Mouse (Mus musculus) gastrocnemius, postnatal 10 days (tissue): ENCODE measurements around the gene Ugcg. TPM values are rescaled to one million over a fixed set of nuclear protein-coding genes. Genes with fewer than 3 reads are reported as not detected.

Experiments
- DNase-seq: peaks from one replicate; pipeline ENCODE4 v3.0.0; 2021; ENCODE audit warnings: mixed read lengths
- total RNA-seq, 2 experiments: library from RNA; stranded (reverse); gene quantifications; 2 replicates each; pipeline ENCODE4 v1.2.3; 2021

The Ugcg gene
- total RNA-seq, 2 experiments from 2014 or later = 14.2 to 19.7 TPM

DNA sequence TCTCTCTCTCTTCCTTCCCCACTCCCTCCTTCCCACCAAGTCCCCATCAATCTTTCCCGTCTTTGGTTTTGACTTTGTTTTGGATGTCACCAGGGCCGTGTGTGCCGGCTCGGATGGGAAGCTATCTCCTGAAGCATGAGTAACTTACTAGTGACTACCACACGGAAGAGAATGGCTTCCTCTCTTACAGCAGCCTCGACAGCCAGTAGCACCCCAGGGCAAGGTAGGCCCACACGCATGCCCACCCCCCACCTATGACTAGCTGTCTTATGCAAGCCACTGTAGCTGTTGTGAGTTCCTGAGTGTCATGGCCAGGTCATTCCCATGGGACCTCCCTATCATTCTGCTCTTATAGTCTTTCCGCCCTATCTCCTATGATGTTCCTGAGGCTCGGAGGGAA, 38.0 kb downstream of the Ugcg start:
- DNase-seq = no peak

DNA sequence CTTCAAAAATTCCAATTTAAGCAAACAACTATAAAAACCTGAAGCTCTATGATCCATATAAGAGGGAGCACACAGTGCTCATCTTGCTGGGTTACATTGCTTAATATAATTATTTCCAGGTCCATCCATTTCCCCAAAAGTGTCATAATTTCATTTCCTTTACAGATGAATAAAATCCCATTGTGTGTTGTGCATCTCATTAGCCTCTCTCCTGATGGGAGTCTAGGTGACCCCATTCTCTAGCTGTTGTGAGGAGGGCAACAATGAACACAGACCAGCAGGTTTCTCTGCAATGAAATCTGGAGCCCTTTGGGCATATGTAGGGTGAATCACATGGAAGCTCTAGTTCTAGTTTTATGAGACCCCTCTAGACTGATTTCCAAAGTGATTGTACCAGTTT, 39.9 kb downstream of the Ugcg start:
- no peak for DNase-seq

DNA sequence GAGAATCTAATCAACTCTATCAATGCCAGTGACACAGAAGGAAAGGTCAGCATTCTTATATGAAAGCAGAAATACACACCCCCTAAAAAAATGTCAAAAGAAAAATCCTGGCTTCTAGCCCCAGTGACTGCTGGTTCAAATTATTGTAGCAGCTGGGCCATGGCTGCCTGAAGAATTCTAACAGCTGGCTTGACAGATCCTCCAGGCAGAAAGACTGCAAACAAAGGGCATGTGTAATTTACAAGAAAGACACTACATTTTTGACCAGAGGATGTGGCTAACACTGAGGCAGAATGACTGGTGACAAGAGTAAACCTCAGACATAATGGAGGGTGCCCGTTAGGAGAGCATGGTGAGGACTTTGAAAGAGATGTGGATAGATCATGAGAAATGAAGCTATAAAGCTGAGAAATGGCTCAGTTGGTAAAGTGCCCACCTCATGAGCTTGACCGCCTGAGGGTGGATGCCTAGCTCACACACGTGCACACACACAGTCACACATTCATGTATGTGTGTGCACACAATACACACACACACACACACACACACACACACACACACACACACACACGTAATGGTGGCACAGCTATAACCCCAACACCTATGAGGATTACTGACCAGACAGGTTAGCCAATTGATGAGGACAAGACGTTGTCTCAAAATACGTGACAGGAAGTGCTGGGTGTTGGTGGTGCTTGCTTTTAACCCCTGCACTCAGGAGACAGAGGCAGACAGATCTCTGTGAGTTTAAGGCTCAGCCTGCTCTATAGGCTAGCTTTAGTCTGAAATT, 42.4 kb downstream of the Ugcg start:
- DNase-seq = no peak

DNA sequence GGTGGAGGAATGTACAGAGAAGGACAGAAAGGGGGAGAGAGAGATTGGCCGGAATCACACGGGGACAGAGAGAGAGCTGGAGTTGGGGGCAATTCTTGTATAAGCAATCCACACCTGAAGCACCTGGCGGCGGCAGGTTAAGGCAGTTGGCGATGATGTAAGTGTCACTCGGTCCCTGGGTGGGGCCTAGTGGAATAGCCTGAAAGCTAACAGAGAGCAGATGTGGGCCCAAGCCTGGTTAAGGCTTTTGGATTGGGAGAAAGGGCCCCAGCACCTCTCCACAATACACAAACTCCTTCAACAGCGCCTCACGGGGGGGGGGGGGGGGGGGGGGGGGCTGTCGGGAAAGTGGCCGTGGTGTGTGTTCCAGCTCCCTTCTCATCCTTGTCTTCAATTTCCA, 45.0 kb downstream of the Ugcg start:
- DNase-seq = no peak

DNA sequence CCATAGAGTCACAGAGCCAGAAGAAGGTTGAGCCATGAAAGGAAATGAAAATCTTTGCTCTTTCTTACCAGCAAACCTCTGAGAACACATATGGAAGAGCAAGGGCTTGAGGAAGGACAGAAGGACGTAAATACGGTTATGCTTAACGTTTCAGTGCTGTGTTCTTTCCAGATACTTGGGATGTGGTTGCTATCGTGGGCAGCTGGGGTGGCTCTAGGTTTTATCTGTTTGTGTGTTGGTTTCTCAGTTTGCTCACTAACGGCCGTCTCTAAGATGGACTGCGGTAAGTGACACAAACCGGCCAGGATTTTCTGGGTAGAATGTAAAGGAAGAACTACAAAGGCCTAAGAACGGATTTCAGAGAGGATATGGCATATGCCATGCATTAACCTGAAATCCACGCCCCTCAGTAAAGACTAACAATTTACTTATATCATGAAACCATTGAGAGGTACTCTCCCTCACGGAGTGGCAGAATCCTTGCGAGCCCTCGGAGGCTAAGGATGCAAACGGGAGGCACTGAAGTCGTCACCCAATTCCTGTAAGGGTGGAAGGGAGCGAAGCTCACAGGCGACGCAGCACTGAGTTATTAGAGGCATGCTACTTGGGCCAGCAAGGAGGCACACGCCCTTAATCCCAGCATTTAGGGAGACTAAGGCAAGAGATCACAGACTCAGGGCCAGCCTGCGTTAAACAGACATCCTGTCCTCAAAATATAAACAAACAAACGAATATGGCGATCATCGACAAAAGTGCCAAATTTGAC, 45.6 kb downstream of the Ugcg start:
- DNase-seq = no peak

DNA sequence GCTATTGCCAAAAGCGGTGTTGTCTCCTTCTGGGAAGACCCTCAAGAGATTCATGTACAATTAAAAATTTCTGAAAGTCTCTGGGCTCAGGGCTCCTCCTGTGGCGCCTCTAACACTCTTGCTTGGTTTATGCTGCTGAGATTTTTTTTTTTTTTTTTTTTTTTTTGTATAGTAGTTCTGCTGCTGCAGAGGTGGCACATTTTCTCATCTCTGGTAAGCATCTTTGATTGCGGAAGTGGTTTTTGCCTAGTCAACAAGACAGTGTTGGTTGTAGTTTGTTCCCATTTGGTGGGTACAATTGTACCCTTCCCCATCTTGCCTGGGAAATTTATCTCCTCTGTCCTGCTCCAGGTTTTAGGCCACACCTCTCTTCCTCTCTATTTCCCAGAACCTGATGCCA, 47.3 kb downstream of the Ugcg start:
- no peak for DNase-seq

DNA sequence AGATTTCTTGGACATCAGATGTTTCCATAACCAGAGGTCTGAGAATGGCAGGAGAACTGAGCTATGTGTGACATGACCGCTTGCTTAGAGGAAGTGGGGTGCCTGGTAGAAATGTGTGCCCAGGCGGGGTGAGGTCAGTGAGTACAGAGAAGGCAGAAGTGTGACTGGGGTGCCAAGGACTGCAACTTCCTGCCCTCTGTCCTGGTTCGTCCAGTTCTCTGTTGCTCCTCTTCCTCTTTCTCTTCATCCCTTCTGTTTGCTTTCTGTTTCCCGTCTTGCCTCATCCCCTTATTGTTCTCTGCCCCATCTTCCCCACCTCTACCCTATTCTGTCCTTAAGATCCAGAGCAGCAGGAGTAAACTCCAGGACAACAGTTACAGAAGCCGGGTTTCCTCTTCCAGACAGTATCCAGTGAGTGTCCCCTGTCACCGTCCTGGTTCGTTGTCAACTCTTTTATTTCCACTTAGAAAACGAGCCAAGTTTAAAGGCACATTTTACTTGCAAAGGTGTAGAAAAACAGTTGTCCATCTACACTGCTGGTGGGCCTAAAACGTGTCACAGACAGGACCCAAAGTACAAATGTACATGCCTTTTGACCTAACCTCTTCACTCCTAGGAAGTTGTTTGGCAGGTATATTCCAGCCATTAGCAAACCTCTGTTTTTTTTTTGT, 49.7 kb downstream of the Ugcg start:
- no peak for DNase-seq

DNA sequence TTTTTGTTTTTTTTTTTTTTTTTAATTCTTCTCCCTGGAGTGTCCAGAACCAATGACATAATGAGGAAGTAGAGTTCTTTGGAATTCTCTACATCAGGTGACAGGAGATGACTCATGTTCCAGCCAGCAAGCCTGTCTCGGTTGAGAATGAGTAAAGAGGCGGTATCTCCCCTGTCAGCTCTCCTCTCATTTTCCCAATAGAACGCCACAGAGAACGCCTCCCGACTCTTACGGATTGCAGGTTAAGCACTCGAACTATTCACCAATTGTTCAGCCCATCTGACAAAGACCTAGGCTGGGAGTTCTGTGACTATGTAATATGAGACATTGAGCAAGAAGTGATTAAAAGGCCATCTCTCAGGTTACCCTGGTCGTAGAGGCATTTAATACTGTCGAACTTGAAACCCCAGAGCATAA, 50.3 kb downstream of the Ugcg start:
- DNase-seq = no peak

DNA sequence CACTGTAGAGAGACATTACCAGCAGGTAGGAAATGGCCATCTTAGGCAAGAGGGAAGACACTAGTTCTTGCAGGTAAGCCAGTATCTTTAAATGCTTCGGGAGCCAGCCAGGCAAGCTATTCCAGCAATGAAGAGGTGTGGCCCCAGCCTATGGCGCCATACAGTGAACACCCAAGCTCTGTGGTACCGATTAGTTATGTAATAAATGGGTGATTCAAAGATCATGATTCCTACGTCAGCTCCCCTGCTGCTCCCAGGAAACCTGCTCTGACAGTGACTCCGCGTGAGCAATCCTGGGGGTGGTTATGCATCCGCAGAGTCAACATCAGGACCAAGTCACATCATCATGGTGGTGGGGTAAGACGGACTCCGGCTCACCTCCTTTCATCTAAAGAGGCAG, 51.1 kb downstream of the Ugcg start:
- no peak for DNase-seq

DNA sequence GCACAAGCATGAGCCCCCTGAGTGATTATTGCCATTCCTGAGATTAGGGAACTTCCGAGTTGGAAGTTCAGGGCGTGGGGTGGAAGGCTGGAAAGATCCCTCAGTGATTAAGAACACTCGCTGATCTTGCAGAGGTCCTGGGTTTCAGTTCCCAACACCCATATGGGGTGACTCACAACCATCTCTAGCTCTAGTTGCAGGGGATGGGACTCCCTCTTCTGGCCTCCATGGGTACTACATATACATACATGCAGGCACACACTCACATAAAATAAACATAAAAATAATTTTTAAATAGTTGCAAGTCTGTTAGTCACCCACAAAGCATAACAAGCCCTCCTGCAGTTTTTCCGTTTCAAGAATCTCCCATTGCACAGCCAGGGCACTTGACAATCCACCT, 52.0 kb downstream of the Ugcg start:
- DNase-seq = no peak

DNA sequence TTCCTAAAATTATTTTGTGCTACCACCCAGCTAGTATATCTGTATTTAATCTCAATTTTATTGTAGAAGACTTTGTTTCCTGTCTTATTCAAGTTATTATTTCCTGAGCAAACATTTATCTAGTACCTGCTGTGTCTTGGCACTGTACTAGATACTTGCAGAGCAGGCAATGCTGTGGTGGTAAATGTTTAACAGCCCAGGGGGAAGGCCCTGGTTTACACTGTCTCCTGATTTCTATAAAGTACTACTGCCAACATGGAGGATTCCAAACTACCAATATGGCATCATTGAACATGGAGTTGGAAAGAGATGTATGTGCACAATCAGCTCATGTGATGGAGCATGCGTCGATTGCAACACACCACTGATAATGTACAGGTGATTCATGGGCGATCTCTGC, 53.2 kb downstream of the Ugcg start:
- DNase-seq = no peak

DNA sequence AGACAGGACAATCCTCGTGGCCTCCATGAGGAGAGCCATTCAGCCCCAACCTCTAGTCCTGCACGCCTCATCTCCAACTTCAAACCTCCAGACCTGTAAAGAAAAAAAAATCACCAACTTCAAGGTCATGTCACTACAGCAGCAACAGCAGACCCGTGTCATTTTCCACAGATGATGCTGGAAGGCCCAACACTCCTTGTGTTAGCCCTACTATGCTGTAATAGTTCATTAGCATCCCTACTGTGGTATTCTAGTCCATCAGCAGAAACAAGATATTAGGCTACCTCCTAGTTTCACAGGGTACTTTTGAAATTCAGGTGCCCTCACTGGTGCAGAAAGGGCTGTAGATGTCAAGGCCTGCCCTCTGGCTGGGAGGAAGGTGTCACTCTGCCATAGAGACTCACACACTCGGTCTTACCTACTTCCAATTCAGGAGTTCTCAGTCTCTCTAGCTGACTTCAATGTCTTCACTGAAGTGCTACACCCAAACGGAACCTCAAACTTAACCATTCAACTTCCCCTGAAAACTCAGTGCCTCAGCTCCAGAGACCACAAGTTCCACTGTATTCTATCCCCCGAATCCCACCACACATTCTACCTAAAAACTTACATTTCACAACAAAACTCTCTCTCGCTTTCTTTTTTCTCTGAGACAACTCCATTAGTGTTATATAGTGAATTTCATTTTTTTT, 54.9 kb downstream of the Ugcg start:
- no peak for DNase-seq

DNA sequence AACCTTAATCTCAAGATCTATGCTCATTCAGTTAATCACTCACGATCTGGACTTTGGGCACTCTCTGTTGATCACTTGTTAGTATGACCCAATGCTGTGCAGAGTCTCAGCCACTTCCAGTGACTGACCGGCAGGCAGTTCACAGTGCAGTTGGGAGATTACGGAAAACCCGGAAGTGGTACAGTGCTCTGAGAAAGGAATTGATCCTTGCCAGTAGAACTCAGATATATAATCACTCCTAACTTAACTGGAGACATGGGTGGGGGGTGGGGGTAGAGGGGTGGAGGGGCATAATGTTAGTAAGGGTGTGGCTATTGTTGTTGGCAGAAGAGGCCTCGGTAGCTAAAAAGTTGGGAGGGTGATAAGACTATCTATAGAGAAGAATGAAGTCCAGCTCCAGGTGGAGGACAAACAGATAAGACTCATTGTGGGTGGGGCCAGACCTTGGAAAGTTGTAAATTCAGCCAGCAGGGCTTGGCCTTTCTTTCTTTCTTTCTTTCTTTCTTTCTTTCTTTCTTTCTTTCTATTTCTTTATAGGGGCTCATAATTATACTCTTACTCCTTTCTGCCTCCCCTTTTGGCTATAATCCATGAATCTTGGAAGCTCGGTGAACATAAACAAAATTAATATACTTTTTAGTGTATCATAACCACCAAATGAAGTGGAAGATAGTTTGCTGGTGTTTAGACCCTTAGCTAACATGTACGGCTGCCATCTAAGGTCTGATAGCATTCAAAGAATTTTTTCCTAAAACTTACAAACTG, 55.9 kb downstream of the Ugcg start:
- DNase-seq = no peak

DNA sequence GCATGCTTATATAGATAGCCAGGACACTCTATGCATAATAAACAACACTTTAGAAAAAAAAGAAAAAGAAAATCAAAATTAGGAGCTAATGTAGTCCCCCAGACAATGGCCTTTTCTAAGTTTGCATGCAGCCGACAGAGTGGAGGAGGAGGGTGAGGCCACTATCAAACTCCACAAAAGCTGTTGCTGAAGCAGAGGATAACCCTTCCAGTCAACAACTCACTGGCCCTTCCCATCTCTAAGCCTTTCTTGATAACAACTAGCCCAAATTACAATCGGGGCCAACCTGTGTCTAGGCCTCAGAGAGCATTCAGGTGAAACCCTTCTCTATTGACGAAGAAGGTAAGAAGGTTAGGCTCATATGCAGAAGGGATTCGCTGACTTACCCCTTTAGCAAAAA, 56.7 kb downstream of the Ugcg start:
- no peak for DNase-seq

DNA sequence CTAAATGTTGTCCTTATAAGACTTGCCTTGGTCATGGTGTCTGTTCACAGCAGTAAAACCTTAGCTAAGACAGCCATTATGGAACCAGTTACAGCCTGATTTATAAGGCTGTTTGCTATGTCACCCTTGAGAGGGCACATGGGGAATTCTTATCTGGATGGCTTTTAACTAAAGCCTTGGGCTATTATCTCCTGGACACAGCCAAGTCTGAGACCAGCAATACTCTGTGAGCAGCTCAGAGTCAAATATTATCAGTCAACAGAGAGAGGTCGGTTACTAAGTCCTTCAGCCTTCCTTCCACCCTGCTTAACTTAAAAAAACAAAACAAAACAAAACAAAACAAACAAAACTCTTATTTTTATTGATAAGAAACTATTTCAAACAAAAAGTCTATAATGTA, 58.5 kb downstream of the Ugcg start:
- DNase-seq = no peak

DNA sequence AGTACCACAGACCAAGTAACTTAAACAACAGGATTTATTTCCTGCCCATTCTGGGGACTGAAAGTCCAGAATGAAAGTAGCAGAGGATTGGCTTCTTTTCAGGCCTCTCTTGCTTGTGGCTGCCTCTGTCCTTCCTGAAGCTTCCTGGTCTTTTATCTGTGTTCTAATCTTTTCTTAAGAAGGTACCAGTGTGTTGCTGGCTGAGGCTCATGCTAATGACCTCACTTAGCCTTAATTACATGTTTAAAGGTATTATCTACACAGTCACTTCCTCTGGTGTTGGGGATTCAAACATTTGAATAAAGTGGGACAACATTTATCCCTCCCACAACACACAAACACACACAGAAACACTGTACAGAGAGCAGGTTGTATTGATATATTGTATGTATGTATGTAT, 59.0 kb downstream of the Ugcg start:
- DNase-seq = no peak

DNA sequence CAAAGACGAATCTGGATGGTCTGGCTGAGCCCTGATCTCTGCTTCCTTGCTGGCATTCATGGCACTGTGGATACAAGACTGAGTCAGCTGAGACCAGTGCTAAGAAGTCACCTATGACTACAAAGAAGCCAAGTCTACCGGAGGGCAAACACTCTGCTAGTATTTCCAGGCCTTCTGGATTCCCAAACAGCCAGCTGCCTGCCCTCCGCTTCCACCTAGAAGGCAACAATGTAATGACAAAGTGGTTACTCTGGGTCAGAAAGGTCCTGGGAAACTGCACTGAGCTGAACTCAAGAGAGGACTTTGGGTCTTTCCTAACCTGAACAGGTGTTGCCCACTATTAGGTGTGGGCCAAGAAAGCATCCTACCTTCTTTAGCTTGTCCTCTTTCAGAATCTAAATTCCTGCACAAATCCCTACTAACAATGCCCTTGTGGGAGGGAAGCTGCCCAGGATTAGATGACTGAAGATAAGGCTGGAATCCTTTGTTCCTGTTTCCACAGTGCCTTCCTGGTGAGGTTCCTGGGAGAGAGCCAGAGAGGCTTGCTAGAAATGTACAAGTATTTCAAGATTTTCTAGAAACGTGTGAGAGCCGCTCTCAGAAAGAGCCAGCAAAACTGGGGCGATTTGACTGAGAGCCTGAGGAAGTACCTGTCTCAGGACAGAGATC, 63.5 kb downstream of the Ugcg start:
- no peak for DNase-seq

DNA sequence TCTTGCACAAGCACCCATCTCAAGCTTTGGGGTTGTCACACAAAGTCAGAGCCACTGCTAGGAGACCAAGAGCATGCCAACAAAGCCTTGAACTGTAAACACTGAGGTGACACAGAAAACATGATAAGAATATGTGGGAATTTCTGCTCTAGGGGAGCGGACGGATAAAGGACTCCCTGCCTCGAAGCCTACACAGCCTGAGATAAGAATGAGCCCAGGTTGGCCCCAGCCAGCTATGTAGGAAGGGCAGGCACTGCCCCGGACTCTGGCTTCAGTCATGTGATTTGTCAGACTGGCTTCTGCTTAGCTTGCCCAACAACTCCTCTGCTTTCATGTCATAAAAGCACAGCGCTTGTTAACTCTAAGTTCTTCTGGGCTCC, 64.0 kb downstream of the Ugcg start:
- no peak for DNase-seq

DNA sequence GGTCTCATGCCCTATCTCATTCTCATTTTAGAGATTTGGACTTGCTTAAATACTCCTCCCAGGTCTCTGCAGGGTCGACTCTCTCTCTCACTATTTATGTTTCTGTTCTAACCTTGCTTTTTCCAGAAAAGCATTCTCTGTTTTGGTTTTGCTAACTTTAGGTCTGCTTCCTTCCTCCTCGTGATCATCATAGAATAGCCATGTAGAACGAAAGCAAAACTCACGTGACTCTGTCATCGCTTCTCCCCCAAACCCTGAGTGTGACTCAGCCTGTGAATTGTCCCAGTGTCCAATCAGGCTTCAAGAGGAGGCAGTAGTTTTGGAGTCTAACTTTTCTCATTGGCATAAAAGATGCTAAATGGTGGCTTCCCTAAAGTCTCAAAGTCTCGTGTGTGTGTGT, 65.3 kb downstream of the Ugcg start:
- no peak for DNase-seq

DNA sequence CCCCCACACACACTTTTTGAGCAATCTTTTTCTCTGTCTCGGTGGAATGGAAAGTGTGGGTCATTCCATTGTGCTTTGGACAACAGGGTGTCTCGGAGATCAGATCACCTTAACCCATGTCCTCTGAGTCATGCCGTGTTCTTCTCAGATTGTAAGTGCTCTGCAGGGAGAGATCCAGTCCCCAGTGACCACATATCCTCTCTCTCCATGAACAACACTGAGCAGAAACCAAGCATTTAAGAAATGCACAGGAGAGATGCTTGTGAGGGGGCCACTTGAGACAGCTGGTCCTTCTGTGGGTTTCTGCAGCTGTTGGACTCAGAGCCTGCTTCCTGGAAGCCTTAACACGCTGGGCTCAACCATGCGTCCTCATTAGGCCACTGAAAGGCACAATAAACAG, 66.9 kb downstream of the Ugcg start:
- no peak for DNase-seq

DNA sequence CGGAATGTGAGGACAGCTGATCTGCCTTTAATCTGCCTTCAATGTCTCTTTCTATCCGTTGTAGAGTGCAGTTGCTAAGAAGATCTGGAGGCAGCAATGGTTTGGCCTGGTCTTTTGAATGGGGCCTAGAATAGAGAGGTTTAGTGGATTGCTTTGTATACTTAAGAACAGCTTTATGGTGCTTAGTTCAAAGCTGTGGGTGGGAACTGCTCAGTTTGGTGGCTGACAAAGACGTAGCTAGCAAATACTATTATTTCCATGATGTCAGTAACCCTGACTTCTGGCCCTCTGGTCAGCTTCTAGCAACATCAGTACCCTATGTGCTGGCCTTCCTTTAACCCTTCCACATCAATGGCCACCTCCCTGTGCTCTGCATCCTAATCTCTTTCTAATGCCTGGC, 68.8 kb downstream of the Ugcg start:
- no peak for DNase-seq

DNA sequence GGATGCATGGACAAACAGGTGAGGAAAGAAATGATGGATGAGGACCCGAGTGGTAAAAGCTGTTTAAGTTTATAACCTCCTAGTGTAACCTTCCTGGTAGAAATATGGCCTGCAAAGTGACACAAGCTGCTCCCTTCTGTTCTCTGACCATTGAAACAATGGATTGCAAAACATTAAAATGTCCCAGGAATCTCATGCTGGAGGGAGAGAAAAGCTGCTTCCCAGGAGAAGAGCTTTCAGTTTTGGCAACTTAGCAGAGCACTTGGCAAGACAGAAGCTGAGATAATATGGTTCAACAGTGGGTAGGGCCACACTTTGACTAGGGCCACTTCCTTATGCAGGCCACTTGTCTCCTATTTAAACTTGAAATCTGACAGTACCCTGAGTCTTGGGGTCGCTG, 69.7 kb downstream of the Ugcg start:
- DNase-seq = no peak
